Mouse (Mus musculus): ENCODE measurements around the gene Taf1b.

Gene Taf1b

DNA sequence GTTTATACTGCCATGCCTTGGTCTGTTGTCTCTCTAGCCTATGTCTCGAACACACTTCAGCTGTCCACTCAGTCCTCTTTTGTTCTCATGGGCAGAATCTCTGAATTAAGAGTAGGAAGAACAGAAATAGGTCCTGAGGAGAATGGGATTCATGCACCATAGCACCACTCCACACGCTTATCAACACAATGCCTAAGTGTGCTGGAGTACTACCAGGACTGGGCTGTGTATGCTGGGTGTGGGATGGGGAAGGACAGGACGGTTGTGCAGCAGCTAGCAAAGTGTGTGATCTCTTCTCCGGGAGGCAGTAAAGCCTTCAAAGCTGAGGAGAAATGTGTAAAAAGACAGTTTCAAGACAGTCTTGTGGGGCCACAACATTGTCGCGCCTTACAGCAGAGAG is 50.7 kb downstream of the Taf1b start:
- no peak for DNase-seq (ENCODE audit: low spot score in 2 of 2)

DNA sequence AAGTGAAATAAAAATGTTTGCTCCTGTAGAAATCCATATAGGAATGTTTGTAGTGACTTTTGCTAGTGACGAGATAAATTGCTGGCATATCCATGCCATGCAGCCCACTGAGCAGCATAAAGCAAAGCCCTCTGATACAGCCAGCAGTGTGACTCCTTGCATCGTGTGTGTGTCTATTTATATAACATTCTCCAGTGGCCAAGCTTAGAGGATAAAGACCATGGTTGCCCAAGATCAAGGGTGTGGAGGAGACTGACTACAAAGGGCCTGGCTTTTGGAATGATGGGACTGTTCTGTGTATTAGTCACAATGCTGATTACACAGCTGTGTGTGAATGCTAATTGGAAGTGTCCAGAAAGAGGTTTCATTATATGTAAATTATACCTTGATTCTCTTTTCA is 54.4 kb downstream of the Taf1b start:
- DNase-seq (ENCODE audit: low spot score in 2 of 2) = no peak

DNA sequence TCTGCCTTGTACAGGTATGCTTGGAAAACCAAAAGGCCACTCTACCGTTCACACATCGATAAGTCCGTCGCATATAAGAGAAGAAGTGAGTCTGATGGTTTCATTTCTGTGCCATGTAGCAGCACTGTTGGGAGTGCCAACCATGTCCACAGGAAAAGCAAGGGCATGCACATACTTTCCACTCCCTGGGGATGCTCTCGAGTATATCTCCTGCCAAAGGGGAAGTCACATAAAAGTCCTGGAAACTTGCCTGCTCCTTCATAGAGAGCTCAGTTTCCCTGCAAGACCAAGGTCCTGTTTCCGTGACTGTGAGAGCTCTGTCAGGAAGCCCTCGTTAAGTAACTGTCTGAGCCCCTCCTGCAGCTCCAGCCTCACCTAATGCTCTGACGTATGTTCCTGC is 57.8 kb downstream of the Taf1b start:
- no peak for DNase-seq (ENCODE audit: low spot score in 2 of 2)

GRCm38 (mm10) chr12:24563395-24563960 is 65.3 kb downstream of the Taf1b start:
- no peak for DNase-seq (ENCODE audit: low spot score in 2 of 2)

DNA sequence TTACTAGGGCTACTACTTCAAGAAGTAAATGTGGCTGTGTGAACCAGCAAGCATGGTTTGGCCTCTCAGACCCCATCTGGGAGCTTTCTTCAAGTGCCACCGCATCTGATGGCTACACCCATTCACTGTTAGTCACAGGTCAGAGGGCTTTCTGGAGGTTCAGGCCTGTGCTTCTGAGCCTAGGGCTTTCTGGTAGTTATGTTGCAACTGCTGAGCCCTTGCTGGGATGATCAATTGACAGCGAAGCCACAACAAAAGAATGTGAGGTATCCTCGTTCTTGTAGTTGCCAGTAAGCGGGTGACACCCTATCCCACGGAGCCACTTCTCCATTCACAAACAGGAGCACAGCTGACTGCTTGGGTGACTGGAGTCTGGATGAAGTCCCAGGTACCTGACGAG is 67.2 kb downstream of the Taf1b start:
- no peak for DNase-seq (ENCODE audit: low spot score in 2 of 2)

DNA sequence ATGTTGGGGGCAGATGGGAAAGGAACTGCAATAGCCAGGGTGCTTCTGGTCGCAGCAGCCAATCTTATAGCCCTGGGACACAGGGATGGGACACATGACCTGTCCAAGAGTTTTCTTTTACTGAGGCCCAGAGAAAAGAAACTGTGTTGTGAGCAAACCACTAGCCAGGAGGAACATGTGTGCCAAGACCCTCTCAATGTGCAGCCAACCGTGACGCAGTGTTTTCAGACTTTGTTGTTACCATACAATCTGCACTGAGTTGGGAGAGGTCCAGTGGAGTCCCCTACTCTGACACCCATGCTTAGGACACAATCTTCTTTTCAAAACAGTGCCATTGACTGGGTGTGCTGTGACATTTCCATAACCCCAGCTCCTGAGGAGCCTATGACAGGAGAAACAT is 69.4 kb downstream of the Taf1b start:
- DNase-seq (ENCODE audit: low spot score in 2 of 2) = no peak

GRCm38 (mm10) chr12:24571523-24572392 is 73.6 kb downstream of the Taf1b start, which contains the start of gene Grhl1:
TSS of gene Grhl1 (plus strand) at chr12:24572283.
- peak; percentile 91 to 95 for DNase-seq (ENCODE audit: low spot score in 2 of 2)

GRCm38 (mm10) chr12:24572421-24573274 is 74.5 kb downstream of the Taf1b start:
- DNase-seq (ENCODE audit: low spot score in 2 of 2) = peak; percentile 31 to 51

GRCm38 (mm10) chr12:24573275-24573580 is 75.1 kb downstream of the Taf1b start:
- no peak for DNase-seq (ENCODE audit: low spot score in 2 of 2)

DNA sequence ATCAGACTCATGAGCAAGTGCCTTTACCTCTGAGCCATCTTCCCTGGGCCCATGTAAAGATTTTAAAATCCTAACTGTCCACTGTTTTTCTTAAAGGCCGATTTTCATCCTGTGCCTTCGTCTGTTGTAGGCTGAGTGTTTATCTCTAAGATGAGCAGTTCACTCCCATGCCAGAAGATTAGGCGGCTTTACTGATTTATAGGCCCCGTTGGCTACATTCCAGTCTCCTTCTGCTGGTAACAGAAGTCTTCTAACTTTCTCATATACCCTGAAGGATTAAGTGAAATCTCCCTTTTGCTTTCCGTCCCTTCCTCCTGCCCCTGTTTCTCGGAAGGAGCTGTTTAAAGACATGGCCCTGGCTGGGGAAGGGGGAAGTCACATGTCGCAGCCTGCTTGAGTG is 76.7 kb downstream of the Taf1b start:
- DNase-seq (ENCODE audit: low spot score in 2 of 2) = peak in 1 of 2 experiments; percentile 17

- no peak for DNase-seq (ENCODE audit: low spot score in 2 of 2)
Observed at GRCm38 (mm10) chr12:24580452-24580851, 82.3 kb downstream of the Taf1b start.

- no peak for DNase-seq (ENCODE audit: low spot score in 2 of 2)
Observed at GRCm38 (mm10) chr12:24580996-24581683, 83.0 kb downstream of the Taf1b start.

GRCm38 (mm10) chr12:24583653-24584052 is 85.5 kb downstream of the Taf1b start:
- no peak for DNase-seq (ENCODE audit: low spot score in 2 of 2)

DNA sequence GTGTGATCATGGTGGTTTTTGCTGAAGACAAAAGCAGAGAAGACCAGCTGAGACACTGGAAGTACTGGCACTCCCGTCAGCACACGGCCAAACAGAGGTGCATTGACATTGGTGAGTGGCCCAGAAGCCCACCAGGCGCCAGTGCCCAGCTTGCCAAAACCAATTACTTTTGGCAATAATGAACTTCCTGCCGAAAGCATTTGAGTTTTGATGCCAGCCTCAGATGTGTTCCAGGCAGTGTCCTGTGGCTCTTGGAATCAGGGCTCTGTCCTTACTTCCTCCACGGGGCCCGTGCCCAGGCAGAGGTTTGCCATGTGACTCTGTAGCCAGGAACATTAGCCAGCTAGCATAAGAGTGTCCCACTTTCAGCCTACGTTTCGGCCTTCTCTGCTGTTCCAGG is 86.7 kb downstream of the Taf1b start:
- no peak for DNase-seq (ENCODE audit: low spot score in 2 of 2)

GRCm38 (mm10) chr12:24586193-24586592 is 88.0 kb downstream of the Taf1b start:
- DNase-seq (ENCODE audit: low spot score in 2 of 2) = no peak

- DNase-seq (ENCODE audit: low spot score in 2 of 2) = no peak
Observed at GRCm38 (mm10) chr12:24590371-24590770, 92.2 kb downstream of the Taf1b start.

DNA sequence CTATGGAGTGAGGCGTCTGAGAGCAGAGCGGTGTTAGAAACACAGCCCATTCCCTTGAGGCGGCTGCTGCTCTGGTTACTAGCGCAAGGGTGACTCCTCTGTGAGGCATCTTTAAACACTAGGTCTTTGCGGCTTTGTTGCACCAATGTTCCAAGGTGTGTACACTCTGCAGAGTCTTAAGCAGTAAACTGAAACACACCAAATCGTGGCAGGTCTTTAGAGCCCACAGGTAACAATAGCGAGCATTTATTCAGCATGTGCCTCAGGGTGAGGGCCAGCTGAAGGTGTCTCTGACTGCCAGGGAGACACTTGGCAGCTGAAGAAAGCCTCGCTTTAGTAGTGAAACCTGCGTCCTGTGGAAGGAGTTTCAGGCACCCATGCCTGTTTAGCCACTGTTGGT is 93.9 kb downstream of the Taf1b start:
- DNase-seq (ENCODE audit: low spot score in 2 of 2) = no peak

DNA sequence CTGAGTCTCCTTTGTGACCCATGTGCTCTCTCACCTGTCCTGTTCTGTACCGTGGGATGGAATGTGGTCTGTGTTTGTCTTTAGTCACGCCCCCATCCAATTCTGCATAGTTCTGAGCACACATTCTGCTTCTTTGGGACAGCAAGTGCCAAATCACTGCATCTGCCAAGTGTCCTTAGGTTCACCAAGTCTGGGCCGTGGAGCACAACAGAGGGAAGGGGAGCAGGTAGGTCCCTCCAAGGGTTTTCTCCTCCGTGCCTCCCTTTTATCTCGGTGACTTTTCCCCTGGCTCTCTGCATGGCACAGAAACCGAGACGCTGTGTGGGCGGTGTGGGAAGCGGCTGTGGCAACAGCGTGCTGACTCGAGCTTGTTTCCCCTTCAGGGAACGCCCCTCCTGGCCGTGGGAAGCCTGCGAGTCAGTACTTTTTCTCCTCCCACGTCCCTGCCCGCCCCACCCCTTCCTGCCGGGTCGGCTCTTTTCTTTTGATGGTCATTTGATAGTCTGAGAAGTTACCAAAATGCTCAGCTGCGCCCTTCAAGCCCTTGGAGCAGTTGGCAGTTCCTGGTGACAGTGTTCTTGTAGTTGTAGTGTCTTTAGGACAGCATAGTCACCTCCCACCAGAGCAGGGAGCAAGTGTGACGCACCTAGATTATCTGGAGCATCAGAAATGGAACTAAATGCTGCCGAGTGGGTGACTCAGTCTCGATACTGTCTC is 95.0 kb downstream of the Taf1b start:
- DNase-seq (ENCODE audit: low spot score in 2 of 2) = peak; percentile 80 to 82

DNA sequence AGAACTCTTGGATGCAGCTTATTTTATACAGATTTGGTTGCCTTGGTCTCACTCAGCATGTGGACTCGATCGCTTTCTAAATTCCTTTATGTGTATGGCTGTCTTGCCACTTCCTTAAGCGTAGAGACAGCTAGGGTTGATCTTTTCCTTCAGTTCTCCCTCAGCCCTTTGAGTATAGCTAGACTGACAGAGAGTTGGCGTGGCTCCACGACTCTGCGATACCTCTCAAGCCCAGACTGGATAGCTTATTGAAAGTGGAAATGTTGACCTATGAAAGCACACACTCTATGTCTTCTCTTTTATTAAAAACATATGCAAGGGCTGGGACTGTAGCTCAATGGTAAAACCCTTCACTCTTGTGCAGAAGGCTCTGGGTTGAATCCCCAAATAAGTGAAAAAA is 99.2 kb downstream of the Taf1b start:
- DNase-seq (ENCODE audit: low spot score in 2 of 2) = no peak

- no peak for DNase-seq (ENCODE audit: low spot score in 2 of 2)
Observed at GRCm38 (mm10) chr12:24599366-24599895, 101.3 kb downstream of the Taf1b start.

- DNase-seq (ENCODE audit: low spot score in 2 of 2) = peak in 1 of 2 experiments; percentile 37
Observed at GRCm38 (mm10) chr12:24600074-24600473, 101.9 kb downstream of the Taf1b start.

Data from urinary bladder, adult 18-20 months (tissue).